Mouse (Mus musculus) liver, embryonic 12.5 days (tissue): ENCODE data around the gene B3gnt4. TPM values are rescaled to one million over a fixed set of nuclear protein-coding genes. Genes with fewer than 3 reads are reported as not detected.
"Not testable (repeated sequence)": the region's sequence is repeated elsewhere in the genome, so short reads cannot be mapped to it uniquely, and the experiment has no call there.

ENCODE experiments used
- ATAC-seq: fragments of 200-750 bp; cut with Nextera tagmentation; 2 replicates; pipeline ENCODE4 v1.8.0; 2017; ENCODE audit warnings: moderate number of reproducible peaks, mild to moderate bottlenecking, moderate library complexity
- H3K27ac ChIP-seq: fragments of 300-500 bp; sonication (generic); 2 replicates; pipeline ENCODE4 v1.5.1; 2016; ENCODE audit warnings: mild to moderate bottlenecking
- H3K27me3 ChIP-seq: fragments of 300-500 bp; sonication (generic); replicated peaks from 2 replicates; pipeline ENCODE4 v1.6.1; 2016; ENCODE audit warnings: mild to moderate bottlenecking, moderate library complexity
- H3K36me3 ChIP-seq: fragments of 300-500 bp; sonication (generic); 2 replicates; pipeline ENCODE4 v1.6.1; 2016; ENCODE audit warnings: mild to moderate bottlenecking, moderate library complexity
- H3K4me1 ChIP-seq: fragments of 300-500 bp; sonication (generic); 2 replicates; pipeline ENCODE4 v1.6.1; 2016
- H3K4me2 ChIP-seq: fragments of 300-500 bp; sonication (generic); 2 replicates; pipeline ENCODE4 v1.6.1; 2016; ENCODE audit warnings: mild to moderate bottlenecking, moderate library complexity
- H3K4me3 ChIP-seq: fragments of 300-500 bp; sonication (generic); 2 replicates; pipeline ENCODE4 v1.5.1; 2016; ENCODE audit warnings: mild to moderate bottlenecking, moderate library complexity
- H3K9ac ChIP-seq: fragments of 300-500 bp; sonication (generic); 2 replicates; pipeline ENCODE4 v1.6.1; 2016; ENCODE audit warnings: mild to moderate bottlenecking, moderate library complexity
- H3K9me3 ChIP-seq: fragments of 300-500 bp; sonication (generic); replicated peaks from 2 replicates; pipeline ENCODE4 v1.6.1; 2016; ENCODE audit warnings: mild to moderate bottlenecking, moderate library complexity
- whole genome bisulfite sequencing: fragments of 180-500 bp; shearing (Covaris S2); methylation state at CpG from one replicate; pipeline ENCODE4 v1.1.7; 2016; ENCODE audit not compliant: insufficient replicate concordance; 5-methylcytosine and 5-hydroxymethylcytosine counted together
- polyA plus RNA-seq: library from polyadenylated mRNA; unstranded; fragments of >200 nt; fragmentation: Nextera tagmentation; extraction: Ambion mirVana; gene quantifications from 2 replicates; pipeline ENCODE4 v1.2.1, GENCODE M21; 2016

Gene B3gnt4
- polyA plus RNA-seq, 1 experiment from 2014 or later: not detected

DNA sequence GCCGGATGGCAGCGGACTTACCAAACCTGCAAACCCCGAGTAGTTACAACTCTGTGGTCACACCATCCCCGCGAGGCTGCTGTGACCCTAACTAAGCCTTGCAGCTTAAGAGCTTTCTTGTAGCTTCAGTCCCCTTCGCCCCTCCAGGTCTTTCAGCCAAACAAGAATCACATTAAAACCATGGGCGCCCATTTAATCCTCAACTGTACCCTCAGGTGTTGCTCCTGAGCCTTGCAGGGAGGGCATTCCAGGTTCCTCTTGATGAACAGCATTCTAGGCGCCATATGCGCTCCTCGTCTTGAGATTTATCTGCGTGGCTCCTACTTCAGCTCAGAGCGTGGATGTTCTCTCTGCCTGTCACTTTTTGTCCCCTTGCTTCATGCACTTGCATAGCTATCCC is 1.3 kb upstream of the B3gnt4 start:
- Histone ChIP-seq H3K4me1 (peaks cover 32% of the 10 kb centered on the region), H3K36me3 (peaks cover 19% of the 10 kb centered on the region), H3K27me3 (peaks cover 65% of the 10 kb centered on the region), H3K9me3 (no peaks in the 10 kb centered on the region), H3K4me3 (peak overlapping the region; percentile 64), H3K4me2 (peak overlapping the region; percentile 92), H3K27ac (no peak overlapping the region), H3K9ac (peak overlapping the region; percentile 62; the same call in 1 of the 2 replicates)
- 10% methylated on average over 12 of the region's 12 CpGs for WGBS
- ATAC-seq: no peak

DNA sequence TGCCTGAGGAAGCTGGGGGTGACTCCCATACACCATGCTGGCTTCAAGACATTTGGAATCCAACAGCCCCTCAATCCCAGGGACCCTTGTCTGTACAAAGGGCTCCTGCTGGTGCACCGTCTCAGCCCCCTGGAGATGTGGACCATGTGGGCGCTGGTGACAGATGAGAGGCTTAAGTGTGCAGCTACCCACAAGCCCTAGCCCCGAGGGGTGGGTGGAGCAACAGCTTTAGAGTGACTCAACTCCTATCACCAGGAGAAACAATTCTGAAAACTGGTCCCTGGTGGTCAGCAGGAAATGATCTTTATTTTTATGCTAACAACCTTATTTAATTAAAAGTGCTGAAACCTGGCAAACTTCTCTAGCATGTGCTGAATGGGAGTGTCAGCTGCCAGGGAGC is 1.2 kb downstream of the B3gnt4 start:
- H3K9me3 ChIP-seq, ATAC-seq, H3K27ac ChIP-seq, H3K4me2 ChIP-seq, H3K9ac ChIP-seq, H3K4me3 ChIP-seq: not testable (repeated sequence)
- H3K4me1 ChIP-seq: peaks cover 32% of the 10 kb centered on the region
- 57% methylated on average over 3 of the region's 3 CpGs for WGBS
- peaks cover 45% of the 10 kb centered on the region for H3K27me3 ChIP-seq
- peaks cover 36% of the 10 kb centered on the region for H3K36me3 ChIP-seq

- H3K4me3 ChIP-seq: no peak overlapping the region
- H3K27me3 ChIP-seq: peaks cover 39% of the 10 kb centered on the region
- peak overlapping the region; percentile 32; the same call in 1 of the 2 replicates for H3K9ac ChIP-seq
- no peak overlapping the region for H3K4me2 ChIP-seq
- H3K9me3 ChIP-seq: no peaks in the 10 kb centered on the region
- H3K36me3 ChIP-seq: peaks cover 43% of the 10 kb centered on the region
- peaks cover 32% of the 10 kb centered on the region for H3K4me1 ChIP-seq
- peak overlapping the region; percentile 7; the same call in 1 of the 2 replicates for H3K27ac ChIP-seq
- WGBS: 30% methylated on average over 3 of the region's 3 CpGs
- peak; percentile 83 for ATAC-seq
Measured at GRCm38 (mm10) chr5:123512102-123512501, 1.8 kb downstream of the B3gnt4 start.

GRCm38 (mm10) chr5:123514871-123515270 is 4.6 kb downstream of the B3gnt4 start:
- Histone ChIP-seq H3K36me3 (peaks cover 69% of the 10 kb centered on the region), H3K9ac (no peak overlapping the region), H3K9me3 (no peaks in the 10 kb centered on the region), H3K4me2 (no peak overlapping the region), H3K27ac (no peak overlapping the region), H3K4me3 (no peak overlapping the region), H3K27me3 (peaks cover 11% of the 10 kb centered on the region), H3K4me1 (peaks cover 18% of the 10 kb centered on the region)
- no peak for ATAC-seq
- WGBS: 82% methylated on average over 5 of the region's 5 CpGs

- 84% methylated on average over 9 of the region's 9 CpGs for WGBS
- no peak for ATAC-seq
- no peaks in the 10 kb centered on the region for H3K9me3 ChIP-seq
Measured at GRCm38 (mm10) chr5:123520666-123521065, 10.4 kb downstream of the B3gnt4 start.

DNA sequence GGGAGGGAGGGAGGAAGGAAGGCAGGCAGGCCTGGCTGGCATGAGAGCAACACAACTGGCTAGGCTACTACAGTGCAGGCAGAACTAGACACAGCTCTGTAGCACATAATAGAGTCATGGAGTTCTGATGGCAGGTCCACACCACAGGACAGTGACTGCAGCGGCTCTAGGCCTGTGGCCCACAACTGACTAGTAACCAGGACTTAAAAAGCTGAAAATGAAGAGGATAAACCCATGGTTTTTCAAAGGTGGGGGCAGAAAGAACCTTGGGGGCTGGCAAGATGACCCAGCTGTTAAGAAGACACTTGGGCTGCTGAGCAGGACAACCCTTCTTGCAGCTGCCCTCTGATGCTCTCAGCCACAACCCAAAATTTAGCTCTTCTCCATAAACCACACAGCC is 11.4 kb downstream of the B3gnt4 start:
- 72% methylated on average over 1 of the region's 1 CpGs for WGBS
- H3K9me3 ChIP-seq: no peaks in the 10 kb centered on the region
- H3K27me3 ChIP-seq: no peaks in the 10 kb centered on the region
- peaks cover 37% of the 10 kb centered on the region for H3K36me3 ChIP-seq
- H3K4me1 ChIP-seq: peaks cover 38% of the 10 kb centered on the region
- no peak overlapping the region for H3K4me3 ChIP-seq
- no peak for ATAC-seq
- no peak overlapping the region for H3K9ac ChIP-seq
- H3K27ac ChIP-seq: no peak overlapping the region
- H3K4me2 ChIP-seq: no peak overlapping the region

More at GRCm38 (mm10) chr5:123520666-123521065, 10.4 kb downstream of the B3gnt4 start:
- Histone ChIP-seq H3K4me1 (peaks cover 37% of the 10 kb centered on the region), H3K4me3 (no peak overlapping the region), H3K27ac (no peak overlapping the region), H3K9ac (no peak overlapping the region), H3K27me3 (no peaks in the 10 kb centered on the region), H3K36me3 (peaks cover 47% of the 10 kb centered on the region), H3K4me2 (no peak overlapping the region)

GRCm38 (mm10) chr5:123522166-123522565 is 11.9 kb downstream of the B3gnt4 start:
- H3K27me3 ChIP-seq: no peaks in the 10 kb centered on the region
- H3K4me1 ChIP-seq: peaks cover 38% of the 10 kb centered on the region
- no peak for ATAC-seq
- no peak overlapping the region for H3K27ac ChIP-seq
- WGBS: 52% methylated on average over 1 of the region's 1 CpGs
- H3K4me2 ChIP-seq: peak overlapping the region; percentile 92; the same call in 1 of the 2 replicates
- H3K36me3 ChIP-seq: peaks cover 32% of the 10 kb centered on the region
- H3K4me3 ChIP-seq: no peak overlapping the region
- 0 out of 2 replicates have a peak overlapping the region, but pooled peaks have one; percentile 5 for H3K9ac ChIP-seq
- H3K9me3 ChIP-seq: no peaks in the 10 kb centered on the region

GRCm38 (mm10) chr5:123523692-123524392 is 13.6 kb downstream of the B3gnt4 start, which contains the start of gene Diablo:
TSS of gene Diablo (minus strand) at chr5:123524176.
- H3K9ac ChIP-seq: peak within 1 kb of the TSS; percentile 87
- H3K27ac ChIP-seq: peak within 1 kb of the TSS; percentile 79
- peaks cover 24% of the 10 kb centered on the region for H3K36me3 ChIP-seq
- H3K9me3 ChIP-seq: no peaks in the 10 kb centered on the region
- peak within 1 kb of the TSS; percentile 92 for H3K4me2 ChIP-seq
- ATAC-seq: peak; percentile 96
- peaks cover 38% of the 10 kb centered on the region for H3K4me1 ChIP-seq
- H3K27me3 ChIP-seq: no peaks in the 10 kb centered on the region
- H3K4me3 ChIP-seq: peak within 1 kb of the TSS; percentile 87
- under 1% methylated on average over 81 of the region's 82 CpGs for WGBS

GRCm38 (mm10) chr5:123524393-123524750 is 14.1 kb downstream of the B3gnt4 start:
- H3K27me3 ChIP-seq: no peaks in the 10 kb centered on the region
- H3K4me2 ChIP-seq: peak overlapping the region; percentile 92
- H3K4me1 ChIP-seq: peaks cover 38% of the 10 kb centered on the region
- H3K9ac ChIP-seq: peak overlapping the region; percentile 87
- H3K4me3 ChIP-seq: peak overlapping the region; percentile 87
- ATAC-seq: peak; percentile 94
- peaks cover 25% of the 10 kb centered on the region for H3K36me3 ChIP-seq
- H3K9me3 ChIP-seq: no peaks in the 10 kb centered on the region
- WGBS: 2% methylated on average over 26 of the region's 27 CpGs
- H3K27ac ChIP-seq: peak overlapping the region; percentile 72

GRCm38 (mm10) chr5:123525281-123525680 is 15.0 kb downstream of the B3gnt4 start, which contains the start of gene Gm49027:
TSS of gene Gm49027 (minus strand) at chr5:123525488.
- no peak for ATAC-seq
- H3K9me3 ChIP-seq: no peaks in the 10 kb centered on the region

GRCm38 (mm10) chr5:123525916-123526495 is 15.7 kb downstream of the B3gnt4 start:
- 76% methylated on average over 9 of the region's 9 CpGs for WGBS
- ATAC-seq: no peak
- Histone ChIP-seq H3K36me3 (peaks cover 31% of the 10 kb centered on the region), H3K4me2 (no peak overlapping the region), H3K27ac (no peak overlapping the region), H3K9me3 (no peaks in the 10 kb centered on the region), H3K4me1 (peaks cover 38% of the 10 kb centered on the region), H3K27me3 (no peaks in the 10 kb centered on the region), H3K9ac (no peak overlapping the region), H3K4me3 (no peak overlapping the region)

More at GRCm38 (mm10) chr5:123525281-123525680, 15.0 kb downstream of the B3gnt4 start, which contains the start of gene Gm49027:
- WGBS: 66% methylated on average over 7 of the region's 7 CpGs
- Histone ChIP-seq H3K4me2 (peak within 1 kb of the TSS; percentile 92), H3K9ac (peak within 1 kb of the TSS; percentile 87), H3K27ac (peak within 1 kb of the TSS; percentile 72), H3K4me3 (peak within 1 kb of the TSS; percentile 87), H3K27me3 (no peaks in the 10 kb centered on the region), H3K36me3 (peaks cover 28% of the 10 kb centered on the region), H3K4me1 (peaks cover 38% of the 10 kb centered on the region)

DNA sequence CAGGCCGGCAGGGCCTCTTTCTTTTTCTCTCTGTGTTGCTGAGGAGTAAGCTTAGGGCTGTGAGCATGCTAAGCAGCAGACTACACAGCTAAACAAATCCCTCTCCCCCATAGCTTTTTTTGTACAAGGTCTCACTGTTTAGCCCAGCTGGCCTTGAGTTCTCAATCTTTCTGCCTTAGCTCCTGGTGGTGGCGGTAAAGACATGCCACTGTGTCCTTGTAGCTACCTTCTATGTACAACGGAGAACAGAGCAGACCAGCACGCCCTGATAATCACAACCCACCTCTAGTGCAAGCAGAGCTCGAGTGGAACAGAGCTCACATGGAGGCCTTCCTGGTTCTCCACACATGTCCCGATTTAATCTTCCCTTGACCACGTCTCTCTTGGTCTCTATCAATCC is 18.4 kb downstream of the B3gnt4 start:
- peaks cover 57% of the 10 kb centered on the region for H3K36me3 ChIP-seq
- H3K4me2 ChIP-seq: no peak overlapping the region
- ATAC-seq: no peak
- H3K27ac ChIP-seq: no peak overlapping the region
- no peak overlapping the region for H3K4me3 ChIP-seq
- WGBS: 72% methylated on average over 7 of the region's 7 CpGs
- H3K4me1 ChIP-seq: peaks cover 15% of the 10 kb centered on the region
- no peaks in the 10 kb centered on the region for H3K9me3 ChIP-seq
- no peak overlapping the region for H3K9ac ChIP-seq
- no peaks in the 10 kb centered on the region for H3K27me3 ChIP-seq
